Mouse (Mus musculus) stomach, postnatal 0 days (tissue): Measurements from ENCODE around the gene Ap5z1.

Source experiments
- CTCF ChIP-seq: IDR thresholded peaks from 2 replicates; pipeline ENCODE4 v1.5.1; 2016; ENCODE audit warnings: antibody characterized with exemption, low read depth, mild to moderate bottlenecking, moderate library complexity
- EP300 ChIP-seq: optimal IDR thresholded peaks from 2 replicates; pipeline ENCODE3; 2016; ENCODE audit warnings: antibody characterized with exemption

DNA sequence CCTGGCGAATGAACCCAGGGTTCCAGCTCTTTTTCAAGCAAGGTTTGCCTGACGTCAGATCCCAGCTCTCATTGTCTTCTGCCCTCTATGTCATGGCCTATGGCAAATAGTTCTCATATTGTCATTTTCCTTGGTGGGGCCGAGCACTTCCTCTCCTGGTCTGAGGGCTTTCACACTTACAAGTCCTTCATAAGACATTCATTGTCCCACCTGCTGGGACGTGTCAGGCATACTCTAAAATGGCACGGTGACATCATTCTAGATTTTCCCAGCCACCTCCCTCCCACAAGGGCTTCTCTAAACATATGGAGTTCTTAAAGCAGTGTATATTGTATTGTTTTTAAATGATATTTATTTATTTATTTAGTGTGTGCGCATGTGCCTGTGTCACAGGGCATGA lies 35.1 kb upstream of the Ap5z1 start:
- no peak for TF ChIP-seq CTCF
- TF ChIP-seq EP300, result no peak
